Mouse (Mus musculus): ENCODE results near the gene Ryr3. TPM values are rescaled to one million over a fixed set of nuclear protein-coding genes. Genes with fewer than 3 reads are reported as not detected.

Gene Ryr3
- polyA plus RNA-seq, 1 experiment from 2014 or later, result 1.8 TPM

DNA sequence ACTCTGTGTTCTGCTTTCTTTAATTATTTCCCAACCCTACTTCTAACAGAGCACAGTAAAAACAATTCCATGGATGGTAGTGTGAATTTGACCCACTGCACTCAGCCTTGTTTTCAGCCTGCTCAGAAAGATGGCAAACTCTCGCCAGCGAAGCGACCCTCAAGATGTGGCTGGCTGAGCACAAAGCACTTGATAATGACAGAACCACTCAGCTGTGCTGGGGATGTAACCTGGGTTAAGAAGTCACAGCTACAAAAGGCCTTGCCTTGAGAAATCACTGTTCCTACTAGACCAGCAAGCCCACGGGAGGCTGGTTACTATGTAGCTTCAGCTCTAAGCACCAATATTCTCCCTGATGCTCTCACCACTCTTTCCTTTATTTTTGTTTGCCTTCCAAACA, 140.5 kb downstream of the Ryr3 start:
- H3K9me3 ChIP-seq, result no peaks in the 10 kb centered on the region
- H3K27me3 ChIP-seq (ENCODE audit: insufficient read depth, poor library complexity, severe bottlenecking), result no peaks in the 10 kb centered on the region
- no peak for DNase-seq (ENCODE audit: low spot score)
- WGBS, result 79% methylated on average over 4 of the region's 4 CpGs
- no peak overlapping the region for H3K4me3 ChIP-seq
- H3K27ac ChIP-seq, result no peak overlapping the region
- H3K4me1 ChIP-seq, result no peaks in the 10 kb centered on the region
- H3K36me3 ChIP-seq, result no peaks in the 10 kb centered on the region

- DNase-seq (ENCODE audit: low spot score), result no peak
- no peaks in the 10 kb centered on the region for H3K4me1 ChIP-seq
- no peak overlapping the region for H3K27ac ChIP-seq
- no peaks in the 10 kb centered on the region for H3K9me3 ChIP-seq
- no peaks in the 10 kb centered on the region for H3K27me3 ChIP-seq (ENCODE audit: insufficient read depth, poor library complexity, severe bottlenecking)
- WGBS, result 83% methylated on average over 5 of the region's 5 CpGs
- H3K36me3 ChIP-seq, result no peaks in the 10 kb centered on the region
- H3K4me3 ChIP-seq, result no peak overlapping the region
Measured at GRCm38 (mm10) chr2:113059367-113059766, 157.5 kb downstream of the Ryr3 start.

- H3K9me3 ChIP-seq, result no peaks in the 10 kb centered on the region
- no peaks in the 10 kb centered on the region for H3K36me3 ChIP-seq
- no peaks in the 10 kb centered on the region for H3K27me3 ChIP-seq (ENCODE audit: insufficient read depth, poor library complexity, severe bottlenecking)
- WGBS, result 67% methylated on average over 5 of the region's 5 CpGs
- H3K27ac ChIP-seq, result no peak overlapping the region
- no peaks in the 10 kb centered on the region for H3K4me1 ChIP-seq
- no peak for DNase-seq (ENCODE audit: low spot score)
- H3K4me3 ChIP-seq, result no peak overlapping the region
Measured at GRCm38 (mm10) chr2:113058914-113059313, 158.0 kb downstream of the Ryr3 start.

- Histone ChIP-seq H3K4me1 (no peaks in the 10 kb centered on the region), H3K36me3 (no peaks in the 10 kb centered on the region), H3K27me3 (ENCODE audit: insufficient read depth, poor library complexity, severe bottlenecking) (no peaks in the 10 kb centered on the region), H3K4me3 (no peak overlapping the region), H3K27ac (no peak overlapping the region), H3K9me3 (no peaks in the 10 kb centered on the region)
- 69% methylated on average over 3 of the region's 3 CpGs for WGBS
- no peak for DNase-seq (ENCODE audit: low spot score)
Measured at GRCm38 (mm10) chr2:113058116-113058515, 158.8 kb downstream of the Ryr3 start.

- no peak overlapping the region for H3K27ac ChIP-seq
- no peak overlapping the region for H3K4me3 ChIP-seq
- no peaks in the 10 kb centered on the region for H3K27me3 ChIP-seq (ENCODE audit: insufficient read depth, poor library complexity, severe bottlenecking)
- no peak for DNase-seq (ENCODE audit: low spot score)
- H3K36me3 ChIP-seq, result no peaks in the 10 kb centered on the region
- no peaks in the 10 kb centered on the region for H3K4me1 ChIP-seq
- 83% methylated on average over 2 of the region's 2 CpGs for WGBS
- H3K9me3 ChIP-seq, result no peaks in the 10 kb centered on the region
Measured at GRCm38 (mm10) chr2:113055591-113055990, 161.3 kb downstream of the Ryr3 start.

DNA sequence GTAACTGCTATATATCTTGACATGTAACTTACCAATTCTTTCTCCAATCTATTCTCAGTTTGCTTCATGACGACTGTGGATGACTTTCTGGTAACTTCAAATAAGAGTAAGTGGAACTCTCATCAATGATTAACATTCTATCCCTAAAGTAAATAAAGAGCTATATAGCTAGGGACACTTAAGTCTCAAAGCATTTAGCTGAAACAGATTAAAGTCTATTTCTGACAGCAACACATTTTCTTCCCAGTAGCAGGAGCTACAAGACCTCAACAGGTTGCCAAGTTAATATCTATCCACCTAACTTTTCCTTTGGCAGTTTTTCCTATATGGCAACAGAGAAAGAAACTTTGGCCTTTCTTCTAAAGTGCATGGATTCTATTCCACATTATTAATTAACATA, 167.1 kb downstream of the Ryr3 start:
- Histone ChIP-seq H3K4me1 (no peaks in the 10 kb centered on the region), H3K4me3 (no peak overlapping the region)
- WGBS, result 77% methylated on average over 1 of the region's 1 CpGs

DNA sequence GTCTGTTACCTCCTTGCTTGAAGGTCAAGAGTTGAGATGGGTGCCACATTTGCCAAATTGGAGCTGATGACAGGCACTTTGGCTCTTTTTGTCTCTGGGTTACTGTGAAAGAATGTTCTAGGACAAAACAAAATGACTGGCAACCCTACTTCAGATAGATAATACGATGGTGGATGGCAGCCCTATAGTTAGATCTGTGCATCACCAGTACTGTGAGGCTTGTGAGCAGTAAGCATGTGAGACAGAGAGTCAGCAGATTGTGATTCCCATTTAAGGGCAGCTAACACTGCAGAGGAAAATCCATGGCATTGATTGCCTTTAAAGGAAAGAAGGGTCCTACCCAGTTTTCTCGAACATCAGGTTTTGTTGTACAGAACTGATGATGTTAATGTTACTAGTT, 180.3 kb downstream of the Ryr3 start:
- Histone ChIP-seq H3K4me3 (no peak overlapping the region), H3K36me3 (no peaks in the 10 kb centered on the region), H3K4me1 (no peaks in the 10 kb centered on the region), H3K27ac (no peak overlapping the region), H3K9me3 (no peaks in the 10 kb centered on the region), H3K27me3 (ENCODE audit: insufficient read depth, poor library complexity, severe bottlenecking) (no peaks in the 10 kb centered on the region)
- DNase-seq (ENCODE audit: low spot score), result no peak
- 66% methylated on average over 2 of the region's 2 CpGs for WGBS

More for the DNA sequence above, 167.1 kb downstream of the Ryr3 start:
- no peaks in the 10 kb centered on the region for H3K36me3 ChIP-seq
- no peaks in the 10 kb centered on the region for H3K9me3 ChIP-seq
- DNase-seq (ENCODE audit: low spot score), result no peak
- no peak overlapping the region for H3K27ac ChIP-seq
- no peaks in the 10 kb centered on the region for H3K27me3 ChIP-seq (ENCODE audit: insufficient read depth, poor library complexity, severe bottlenecking)

DNA sequence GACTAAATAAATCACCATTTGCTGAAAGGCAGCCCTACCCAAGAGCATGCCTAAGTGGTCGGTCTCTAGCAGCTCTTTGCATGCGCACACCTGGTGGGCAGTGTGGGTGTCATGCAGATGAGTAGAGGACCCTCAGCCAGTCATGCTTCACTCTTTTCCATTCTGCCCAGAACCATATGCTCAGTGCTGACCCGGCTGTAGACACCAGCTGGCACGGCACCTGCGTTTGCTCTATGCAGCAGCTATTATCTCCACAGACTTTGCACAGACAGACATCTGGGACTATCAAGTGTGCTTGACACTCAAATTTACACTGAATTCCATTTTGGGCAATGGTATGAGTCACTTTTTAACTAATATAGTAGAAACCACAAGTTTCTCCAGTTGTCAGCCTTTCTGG, 186.2 kb downstream of the Ryr3 start:
- Histone ChIP-seq H3K4me3 (no peak overlapping the region), H3K9me3 (no peaks in the 10 kb centered on the region), H3K4me1 (no peaks in the 10 kb centered on the region), H3K27ac (no peak overlapping the region), H3K36me3 (no peaks in the 10 kb centered on the region), H3K27me3 (ENCODE audit: insufficient read depth, poor library complexity, severe bottlenecking) (no peaks in the 10 kb centered on the region)
- DNase-seq (ENCODE audit: low spot score), result no peak
- 88% methylated on average over 5 of the region's 5 CpGs for WGBS

DNA sequence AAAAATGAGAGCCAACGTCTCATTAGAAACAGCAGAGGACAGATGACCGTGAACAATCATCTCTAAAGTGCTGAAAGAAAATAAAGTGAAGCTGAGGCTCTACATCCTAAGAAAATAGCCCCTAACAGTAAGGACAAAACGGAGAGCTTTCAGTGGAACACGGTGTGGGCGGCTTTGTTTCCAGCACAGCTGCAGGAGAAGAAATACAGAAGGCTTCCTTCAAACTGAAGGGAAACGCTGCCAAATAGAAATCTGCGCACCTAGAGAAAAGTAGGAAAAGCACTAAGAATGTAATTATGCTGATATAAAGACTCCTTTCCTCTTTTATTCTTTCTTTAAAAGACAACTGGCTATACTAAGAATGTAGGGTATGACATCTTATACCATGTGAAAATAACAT, 197.0 kb downstream of the Ryr3 start:
- H3K9me3 ChIP-seq, result no peaks in the 10 kb centered on the region
- H3K27ac ChIP-seq, result no peak overlapping the region
- DNase-seq (ENCODE audit: low spot score), result no peak
- H3K4me3 ChIP-seq, result no peak overlapping the region
- 79% methylated on average over 7 of the region's 7 CpGs for WGBS
- no peaks in the 10 kb centered on the region for H3K4me1 ChIP-seq
- H3K27me3 ChIP-seq (ENCODE audit: insufficient read depth, poor library complexity, severe bottlenecking), result no peaks in the 10 kb centered on the region
- H3K36me3 ChIP-seq, result no peaks in the 10 kb centered on the region

GRCm38 (mm10) chr2:113018278-113018677, 198.6 kb downstream of the Ryr3 start:
- DNase-seq (ENCODE audit: low spot score), result no peak
- no peak overlapping the region for H3K4me3 ChIP-seq
- no peaks in the 10 kb centered on the region for H3K4me1 ChIP-seq
- H3K27me3 ChIP-seq (ENCODE audit: insufficient read depth, poor library complexity, severe bottlenecking), result no peaks in the 10 kb centered on the region
- no peak overlapping the region for H3K27ac ChIP-seq
- WGBS, result 84% methylated on average over 1 of the region's 1 CpGs
- no peaks in the 10 kb centered on the region for H3K36me3 ChIP-seq
- no peaks in the 10 kb centered on the region for H3K9me3 ChIP-seq

- no peak for DNase-seq (ENCODE audit: low spot score)
- H3K27me3 ChIP-seq (ENCODE audit: insufficient read depth, poor library complexity, severe bottlenecking), result no peaks in the 10 kb centered on the region
- H3K27ac ChIP-seq, result no peak overlapping the region
- H3K9me3 ChIP-seq, result no peaks in the 10 kb centered on the region
- H3K36me3 ChIP-seq, result no peaks in the 10 kb centered on the region
- H3K4me1 ChIP-seq, result 0 out of 2 replicates have a peak, but pooled peaks cover 5% of the 10 kb centered on the region
- WGBS, result 79% methylated on average over 2 of the region's 2 CpGs
- no peak overlapping the region for H3K4me3 ChIP-seq
Measured at GRCm38 (mm10) chr2:113016236-113016635, 200.7 kb downstream of the Ryr3 start.

DNA sequence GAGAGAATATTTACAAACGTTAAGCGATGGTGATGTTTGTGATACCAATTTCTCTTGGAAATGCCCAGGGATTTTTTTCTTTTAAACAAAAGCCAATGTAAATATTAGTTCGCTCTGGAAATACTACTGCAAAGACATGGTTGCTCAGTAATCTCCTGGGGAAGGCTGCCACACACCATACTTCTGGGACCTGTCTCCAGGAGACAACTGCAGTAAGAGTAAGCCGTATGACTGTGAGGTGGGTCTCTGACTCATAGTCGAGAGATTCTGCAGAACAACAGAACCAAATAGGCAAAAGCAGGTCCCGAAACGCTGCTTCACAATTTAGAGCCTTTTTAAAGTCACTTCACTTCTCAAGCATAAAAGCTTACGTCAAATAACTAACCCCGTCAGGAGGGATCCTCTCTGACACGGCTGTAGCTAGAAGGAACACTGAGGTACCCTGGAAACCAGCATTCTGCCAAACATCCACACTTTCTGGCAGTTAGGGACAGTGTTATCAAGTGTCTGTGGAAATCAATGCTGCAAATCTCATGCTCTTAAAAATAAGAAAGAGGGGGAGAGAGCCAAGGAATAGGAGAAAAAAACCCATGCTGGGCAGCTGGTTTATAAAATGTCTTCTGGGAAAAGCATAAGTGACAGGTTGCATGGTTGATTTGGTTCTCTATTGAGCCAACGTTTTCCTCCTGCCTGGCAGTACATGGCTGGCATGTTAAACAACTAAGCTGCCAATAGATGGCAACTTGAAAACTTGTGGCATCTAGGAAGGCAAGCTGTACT, 207.7 kb downstream of the Ryr3 start:
- Histone ChIP-seq H3K27me3 (ENCODE audit: insufficient read depth, poor library complexity, severe bottlenecking) (no peaks in the 10 kb centered on the region), H3K36me3 (no peaks in the 10 kb centered on the region), H3K9me3 (no peaks in the 10 kb centered on the region), H3K27ac (no peak overlapping the region), H3K4me1 (0 out of 2 replicates have a peak, but pooled peaks cover 5% of the 10 kb centered on the region), H3K4me3 (no peak overlapping the region)
- no peak for DNase-seq (ENCODE audit: low spot score)
- WGBS, result 76% methylated on average over 11 of the region's 11 CpGs

DNA sequence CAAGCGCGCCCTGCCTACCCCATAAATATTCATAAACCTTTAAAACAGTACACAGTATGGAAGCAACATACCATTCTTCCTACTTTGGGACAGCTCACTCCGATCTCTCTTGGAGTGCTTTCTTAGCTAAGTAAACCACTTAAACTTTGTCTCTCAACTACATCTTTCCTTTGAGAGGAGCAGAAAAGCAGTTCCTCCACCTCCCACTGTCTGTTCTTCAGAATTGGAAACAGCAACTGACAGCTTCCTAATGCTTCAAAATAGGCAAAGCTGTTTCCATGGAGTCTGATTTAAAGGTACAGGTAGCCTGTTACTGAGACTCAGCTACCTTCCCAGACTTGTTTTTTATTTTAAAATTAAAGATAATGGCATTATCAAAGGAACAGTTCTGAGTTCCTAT, 218.4 kb downstream of the Ryr3 start:
- Histone ChIP-seq H3K9me3 (no peaks in the 10 kb centered on the region), H3K4me3 (no peak overlapping the region), H3K4me1 (no peaks in the 10 kb centered on the region), H3K27ac (no peak overlapping the region), H3K27me3 (ENCODE audit: insufficient read depth, poor library complexity, severe bottlenecking) (no peaks in the 10 kb centered on the region), H3K36me3 (no peaks in the 10 kb centered on the region)
- DNase-seq (ENCODE audit: low spot score), result no peak
- 79% methylated on average over 3 of the region's 3 CpGs for WGBS

Measured in heart, embryonic 10.5 days (tissue).